Mouse (Mus musculus): ENCODE measurements around the gene Cnpy3. TPM values are rescaled to one million over a fixed set of nuclear protein-coding genes. Genes with fewer than 3 reads are reported as not detected.

Cnpy3 gene
- total and polyA plus RNA-seq, 3 experiments: 53.7 to 59.5 (median 56.7) TPM

Other genes with a start within 250 kb of the Cnpy3 start
- gene Cul9, start 205.8 kb downstream of the Cnpy3 start, total RNA-seq (2021): 10 to 100 TPM; 20.0 to 23.1 TPM
- 42.3 and 48.0 TPM in 2 replicates for gene Cul9, start 205.8 kb downstream of the Cnpy3 start, polyA plus RNA-seq (2012; rRNA removed)
- 10 to 100 TPM; 35.6 to 45.2 TPM for gene Srf, start 196.0 kb downstream of the Cnpy3 start, total RNA-seq (2021)
- gene Srf, start 196.0 kb downstream of the Cnpy3 start, polyA plus RNA-seq (2012; rRNA removed): 178 and 199 TPM in 2 replicates
- gene Ptk7, start 122.7 kb downstream of the Cnpy3 start, total RNA-seq (2021): 1 to 10 TPM; 4.6 to 8.0 TPM
- 8.6 and 9.2 TPM in 2 replicates for gene Ptk7, start 122.7 kb downstream of the Cnpy3 start, polyA plus RNA-seq (2012; rRNA removed)
- gene Klc4, start 106.2 kb downstream of the Cnpy3 start, total RNA-seq (2021): 10 to 100 TPM; 40.9 to 43.1 TPM
- 25.7 and 29.7 TPM in 2 replicates for gene Klc4, start 106.2 kb downstream of the Cnpy3 start, polyA plus RNA-seq (2012; rRNA removed)
- 100 to 1,000 TPM in 1 of 2 experiments, 10 to 100 TPM in 1; 82.9 to 113 TPM for gene Mrpl2, start 106.0 kb downstream of the Cnpy3 start, total RNA-seq (2021)
- 343 and 456 TPM in 2 replicates for gene Mrpl2, start 106.0 kb downstream of the Cnpy3 start, polyA plus RNA-seq (2012; rRNA removed)
- gene Cul7, start 101.9 kb downstream of the Cnpy3 start, total RNA-seq (2021): 10 to 100 TPM; 28.6 to 36.3 TPM
- gene Cul7, start 101.9 kb downstream of the Cnpy3 start, polyA plus RNA-seq (2012; rRNA removed): 52.6 and 53.3 TPM in 2 replicates
- gene Rrp36, start 77.9 kb downstream of the Cnpy3 start, total RNA-seq (2021): 10 to 100 TPM; 24.2 to 28.5 TPM
- 21.7 and 23.8 TPM in 2 replicates for gene Rrp36, start 77.9 kb downstream of the Cnpy3 start, polyA plus RNA-seq (2012; rRNA removed)
- gene Mea1, start 73.4 kb downstream of the Cnpy3 start, total RNA-seq (2021): 100 to 1,000 TPM; 106 to 114 TPM
- gene Mea1, start 73.4 kb downstream of the Cnpy3 start, polyA plus RNA-seq (2012; rRNA removed): 44.9 and 50.8 TPM in 2 replicates
- 10 to 100 TPM; 57.5 to 64.0 TPM for gene Klhdc3, start 71.3 kb downstream of the Cnpy3 start, total RNA-seq (2021)
- 78.2 and 100 TPM in 2 replicates for gene Klhdc3, start 71.3 kb downstream of the Cnpy3 start, polyA plus RNA-seq (2012; rRNA removed)
- gene Ppp2r5d, start 47.1 kb downstream of the Cnpy3 start, total RNA-seq (2021): 10 to 100 TPM; 42.6 to 50.3 TPM
- 44.2 and 46.1 TPM in 2 replicates for gene Ppp2r5d, start 47.1 kb downstream of the Cnpy3 start, polyA plus RNA-seq (2012; rRNA removed)
- 10 to 100 TPM; 49.5 to 69.2 TPM for gene Pex6, start 40.8 kb downstream of the Cnpy3 start, total RNA-seq (2021)
- gene Pex6, start 40.8 kb downstream of the Cnpy3 start, polyA plus RNA-seq (2012; rRNA removed): 167 and 190 TPM in 2 replicates
- 1 to 10 TPM; 1.2 to 6.5 TPM for gene Gnmt, start 23.0 kb downstream of the Cnpy3 start, total RNA-seq (2021)
- 1.0 and 4.0 TPM in 2 replicates for gene Gnmt, start 23.0 kb downstream of the Cnpy3 start, polyA plus RNA-seq (2012; rRNA removed)
- not detected for gene Ptcra, start 11.5 kb upstream of the Cnpy3 start, total RNA-seq (2021)
- 0.27 TPM in 1 of 2 replicates, not detected in the other for gene Ptcra, start 11.5 kb upstream of the Cnpy3 start, polyA plus RNA-seq (2012; rRNA removed)
- 10 to 100 TPM; 73.1 to 74.1 TPM for gene 2310039H08Rik, start 20.4 kb upstream of the Cnpy3 start, total RNA-seq (2021)
- gene 2310039H08Rik, start 20.4 kb upstream of the Cnpy3 start, polyA plus RNA-seq (2012; rRNA removed): 296 and 305 TPM in 2 replicates
- gene Rpl7l1, start 30.5 kb upstream of the Cnpy3 start, total RNA-seq (2021): 10 to 100 TPM; 74.6 to 85.9 TPM
- 6.5 and 8.0 TPM in 2 replicates for gene Rpl7l1, start 30.5 kb upstream of the Cnpy3 start, polyA plus RNA-seq (2012; rRNA removed)
- 10 to 100 TPM; 22.6 to 25.1 TPM for gene Bicral, start 106.3 kb upstream of the Cnpy3 start, total RNA-seq (2021)
- 6.1 and 7.7 TPM in 2 replicates for gene Bicral, start 106.3 kb upstream of the Cnpy3 start, polyA plus RNA-seq (2012; rRNA removed)
- gene Tbcc, start 138.5 kb upstream of the Cnpy3 start, total RNA-seq (2021): 10 to 100 TPM; 13.1 to 23.8 TPM
- 17.2 and 18.5 TPM in 2 replicates for gene Tbcc, start 138.5 kb upstream of the Cnpy3 start, polyA plus RNA-seq (2012; rRNA removed)
- not detected for gene Prph2, start 158.2 kb upstream of the Cnpy3 start, total RNA-seq (2021)
- gene Prph2, start 158.2 kb upstream of the Cnpy3 start, polyA plus RNA-seq (2012; rRNA removed): not detected in 2 replicates